Mouse (Mus musculus): ENCODE data around the gene Gm45711. TPM values are rescaled to one million over a fixed set of nuclear protein-coding genes. Genes with fewer than 3 reads are reported as not detected.
"Not testable (repeated sequence)": the region's sequence is repeated elsewhere in the genome, so short reads cannot be mapped to it uniquely, and the experiment has no call there.

Gm45711 gene
- polyA plus RNA-seq, 1 experiment from 2014 or later, result not detected

DNA sequence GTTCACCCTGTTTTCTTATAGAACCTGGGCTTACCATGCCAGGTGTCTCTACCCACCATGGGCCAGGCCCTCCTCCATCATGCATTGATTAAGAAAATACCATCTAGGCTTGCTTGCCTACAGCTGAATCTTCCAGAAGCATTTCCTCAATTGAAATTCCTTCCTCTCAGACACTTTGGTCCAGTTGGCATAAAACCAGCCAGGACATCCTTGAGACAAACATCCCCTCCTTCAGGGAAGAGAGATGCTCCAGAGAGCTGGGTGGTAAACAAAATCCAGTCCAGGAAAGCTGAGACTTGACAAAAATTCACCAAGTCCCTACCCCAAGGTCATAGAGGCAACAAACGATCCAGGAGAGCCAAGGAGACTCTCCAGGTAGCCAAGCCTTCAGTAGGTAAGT, 24.3 kb upstream of the Gm45711 start:
- H3K4me2 ChIP-seq (ENCODE audit: low read length), result no peak overlapping the region
- DNase-seq, result no peak
- 66% methylated on average over 1 of the region's 1 CpGs for WGBS
- no peak overlapping the region for H3K27ac ChIP-seq (replicated peaks; ENCODE audit: low read depth, low read length)
- H3K36me3 ChIP-seq (ENCODE audit: control insufficient read depth, insufficient read depth, low read length), result no peaks in the 10 kb centered on the region
- H3K4me1 ChIP-seq (ENCODE audit: control insufficient read depth, insufficient read depth, low read length), result no peaks in the 10 kb centered on the region
- ATAC-seq (ENCODE audit: low FRiP score, low TSS enrichment), result no peak
- no peaks in the 10 kb centered on the region for H3K27me3 ChIP-seq (ENCODE audit: control insufficient read depth, insufficient read depth, low read length)
- no peak overlapping the region for H3K9ac ChIP-seq (replicated peaks; ENCODE audit: low read length)
- H3K4me3 ChIP-seq (replicated peaks; ENCODE audit: low read depth, low read length), result no peak overlapping the region
- H3K9me3 ChIP-seq (ENCODE audit: control insufficient read depth, low read length), result no peaks in the 10 kb centered on the region

DNA sequence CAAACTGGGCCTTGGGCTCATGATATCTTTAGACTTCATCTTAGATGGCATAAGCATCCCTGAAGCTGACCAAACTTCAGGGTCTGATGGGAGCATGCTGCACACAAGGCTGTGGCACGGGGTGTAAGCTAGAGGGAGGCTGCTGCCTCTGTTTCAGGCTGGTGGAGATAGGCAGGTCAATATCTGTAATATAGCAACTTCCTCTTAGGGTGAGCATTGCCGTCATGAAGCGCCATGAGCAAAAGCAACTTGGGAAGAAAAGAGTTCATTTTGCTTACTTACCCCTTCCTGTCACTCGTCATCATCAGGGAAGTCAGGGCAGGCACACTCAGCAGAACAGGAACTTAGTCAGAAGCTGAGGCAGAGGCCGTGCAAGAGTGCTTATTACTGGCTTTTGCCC, 23.9 kb upstream of the Gm45711 start:
- Histone ChIP-seq H3K4me1 (ENCODE audit: control insufficient read depth, insufficient read depth, low read length) (no peaks in the 10 kb centered on the region), H3K4me3 (replicated peaks; ENCODE audit: low read depth, low read length) (no peak overlapping the region), H3K27ac (replicated peaks; ENCODE audit: low read depth, low read length) (no peak overlapping the region), H3K36me3 (ENCODE audit: control insufficient read depth, insufficient read depth, low read length) (no peaks in the 10 kb centered on the region), H3K9me3 (ENCODE audit: control insufficient read depth, low read length) (no peaks in the 10 kb centered on the region), H3K9ac (replicated peaks; ENCODE audit: low read length) (no peak overlapping the region), H3K27me3 (ENCODE audit: control insufficient read depth, insufficient read depth, low read length) (no peaks in the 10 kb centered on the region), H3K4me2 (ENCODE audit: low read length) (no peak overlapping the region)
- DNase-seq (no peak), ATAC-seq (ENCODE audit: low FRiP score, low TSS enrichment) (no peak)
- WGBS, result 80% methylated on average over 5 of the region's 5 CpGs

DNA sequence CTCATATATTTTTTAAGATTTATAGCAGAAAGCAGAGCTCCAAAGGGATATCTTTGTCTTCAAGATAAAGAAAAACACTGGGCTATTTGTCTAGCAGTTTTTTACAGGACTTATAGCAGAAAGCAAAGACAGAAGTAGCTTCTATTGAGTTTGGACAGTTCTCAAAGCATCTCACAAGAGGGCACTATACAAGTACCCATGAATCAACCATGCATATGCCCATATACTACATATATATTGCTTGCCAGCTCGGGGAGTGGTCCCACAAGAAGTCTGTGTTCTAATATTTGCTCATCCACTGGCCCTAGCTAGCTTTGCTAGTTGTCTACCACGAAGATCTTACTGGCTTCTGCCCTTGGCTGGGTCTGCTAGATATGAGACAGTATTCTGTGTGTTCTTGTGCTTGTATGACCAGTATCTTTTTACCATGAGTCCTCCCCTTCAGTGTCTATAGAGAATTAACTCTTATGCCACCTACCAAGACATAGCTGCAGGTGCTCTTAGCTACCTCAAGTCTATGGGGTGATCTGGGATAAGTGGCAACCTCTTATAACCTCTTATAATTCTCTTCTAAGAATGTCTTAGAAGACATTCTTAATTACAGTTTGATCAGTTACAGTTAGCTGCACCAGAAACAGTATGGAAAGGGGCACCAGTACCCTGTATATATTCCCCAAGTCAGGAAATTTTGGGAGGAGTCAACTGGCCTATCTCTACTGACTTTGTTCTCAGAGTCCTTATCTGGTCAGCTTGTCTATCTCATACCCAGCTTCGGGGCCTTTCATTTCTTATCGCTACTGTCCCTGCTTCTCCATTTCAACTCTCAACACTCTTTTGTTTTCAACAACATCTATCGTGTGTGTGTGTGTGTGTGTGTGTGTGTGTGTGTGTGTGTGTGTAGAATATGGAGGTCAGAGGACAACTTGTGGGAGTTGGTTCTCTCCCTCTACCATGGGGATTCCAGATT, 23.1 kb upstream of the Gm45711 start:
- DNase-seq (no peak), ATAC-seq (ENCODE audit: low FRiP score, low TSS enrichment) (no peak)
- Histone ChIP-seq H3K9me3 (ENCODE audit: control insufficient read depth, low read length) (no peaks in the 10 kb centered on the region), H3K4me3 (replicated peaks; ENCODE audit: low read depth, low read length) (no peak overlapping the region), H3K4me1 (ENCODE audit: control insufficient read depth, insufficient read depth, low read length) (no peaks in the 10 kb centered on the region), H3K4me2 (ENCODE audit: low read length) (no peak overlapping the region), H3K36me3 (ENCODE audit: control insufficient read depth, insufficient read depth, low read length) (no peaks in the 10 kb centered on the region), H3K27ac (replicated peaks; ENCODE audit: low read depth, low read length) (no peak overlapping the region), H3K9ac (replicated peaks; ENCODE audit: low read length) (no peak overlapping the region), H3K27me3 (ENCODE audit: control insufficient read depth, insufficient read depth, low read length) (no peaks in the 10 kb centered on the region)
- 81% methylated on average over 5 of the region's 5 CpGs for WGBS

DNA sequence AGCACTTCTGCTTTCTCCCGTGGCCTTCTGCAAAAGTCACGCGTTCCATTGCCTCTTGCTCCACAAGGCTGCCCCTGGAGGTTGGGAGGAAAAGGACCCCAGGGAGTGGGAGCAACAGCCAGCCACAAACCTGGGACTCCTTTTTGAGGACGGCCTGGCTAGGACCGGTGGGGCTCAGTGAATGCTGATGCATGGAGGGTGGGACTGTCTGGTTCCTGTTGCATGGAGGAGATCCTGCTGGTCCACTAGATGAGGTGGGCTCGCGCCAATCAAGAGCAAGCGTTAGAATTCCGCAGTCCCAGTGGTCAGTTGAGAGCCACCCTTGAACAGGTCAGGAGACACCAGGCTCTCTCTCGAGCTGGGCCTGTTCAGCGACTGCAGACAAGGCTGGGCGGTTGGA, 12.0 kb upstream of the Gm45711 start, which contains the start of gene Cmtm2b:
TSS of gene Cmtm2b (plus strand) at position 301 of the 400 bp plus-strand sequence.
- not testable (repeated sequence) for H3K9ac ChIP-seq (replicated peaks; ENCODE audit: low read length); H3K4me3 ChIP-seq (replicated peaks; ENCODE audit: low read depth, low read length)

DNA sequence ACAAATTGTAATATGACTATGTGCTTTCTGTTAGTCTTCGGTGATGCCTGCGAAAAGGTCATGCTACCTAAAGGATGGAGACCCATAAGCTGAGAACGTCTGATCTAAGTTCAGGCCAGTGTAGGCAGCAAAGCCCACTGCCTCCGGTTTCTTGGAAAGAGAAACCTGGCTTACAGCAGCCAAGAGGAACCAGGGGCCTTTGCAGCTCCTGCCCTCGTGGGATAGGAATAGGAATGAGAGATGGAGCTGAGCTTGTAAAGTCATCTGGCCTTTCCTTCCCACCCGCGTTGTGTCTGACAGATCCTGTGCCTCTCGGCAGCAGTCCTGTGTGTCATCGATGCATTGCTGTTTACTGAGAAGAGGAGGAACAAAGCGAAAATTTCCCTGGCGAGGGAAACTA, 11.4 kb upstream of the Gm45711 start, which contains the start of gene Gm11020:
TSS of gene Gm11020 (plus strand) at position 301 of the 400 bp plus-strand sequence.
- not testable (repeated sequence) for H3K4me2 ChIP-seq (ENCODE audit: low read length); H3K9me3 ChIP-seq (ENCODE audit: control insufficient read depth, low read length); H3K4me1 ChIP-seq (ENCODE audit: control insufficient read depth, insufficient read depth, low read length); ATAC-seq (ENCODE audit: low FRiP score, low TSS enrichment); H3K9ac ChIP-seq (replicated peaks; ENCODE audit: low read length); H3K36me3 ChIP-seq (ENCODE audit: control insufficient read depth, insufficient read depth, low read length); DNase-seq; H3K4me3 ChIP-seq (replicated peaks; ENCODE audit: low read depth, low read length); H3K27me3 ChIP-seq (ENCODE audit: control insufficient read depth, insufficient read depth, low read length); H3K27ac ChIP-seq (replicated peaks; ENCODE audit: low read depth, low read length)
- WGBS, result 87% methylated on average over 9 of the region's 11 CpGs

More for the DNA sequence above, 12.0 kb upstream of the Gm45711 start, which contains the start of gene Cmtm2b:
- not testable (repeated sequence) for H3K4me1 ChIP-seq (ENCODE audit: control insufficient read depth, insufficient read depth, low read length); H3K27me3 ChIP-seq (ENCODE audit: control insufficient read depth, insufficient read depth, low read length); H3K4me2 ChIP-seq (ENCODE audit: low read length); H3K9me3 ChIP-seq (ENCODE audit: control insufficient read depth, low read length); DNase-seq; ATAC-seq (ENCODE audit: low FRiP score, low TSS enrichment); H3K27ac ChIP-seq (replicated peaks; ENCODE audit: low read depth, low read length); H3K36me3 ChIP-seq (ENCODE audit: control insufficient read depth, insufficient read depth, low read length)
- WGBS, result 92% methylated on average over 12 of the region's 12 CpGs

DNA sequence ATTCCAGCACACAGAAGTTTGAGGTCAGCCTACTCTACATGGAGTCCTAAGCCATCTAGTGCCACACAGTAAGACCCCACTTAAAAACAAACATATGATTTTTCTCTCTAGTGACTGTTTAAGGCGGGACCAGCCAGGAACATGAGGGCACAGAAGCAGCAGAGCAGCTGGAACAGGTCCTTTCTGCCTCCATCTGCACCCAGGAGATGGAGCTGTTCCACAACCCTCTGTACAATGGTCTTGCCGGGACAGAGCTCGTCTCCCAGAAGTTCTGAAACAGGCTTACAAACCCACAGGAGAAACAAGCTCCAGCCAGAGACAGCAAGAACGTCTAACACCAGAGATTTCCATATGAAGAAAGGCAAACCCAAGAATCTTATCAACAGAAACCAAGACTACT, 3.4 kb upstream of the Gm45711 start:
- no peak for ATAC-seq (ENCODE audit: low FRiP score, low TSS enrichment)
- no peak for DNase-seq
- 76% methylated on average over 4 of the region's 4 CpGs for WGBS
- H3K36me3 ChIP-seq (ENCODE audit: control insufficient read depth, insufficient read depth, low read length), result no peaks in the 10 kb centered on the region
- no peak overlapping the region for H3K4me3 ChIP-seq (replicated peaks; ENCODE audit: low read depth, low read length)
- no peaks in the 10 kb centered on the region for H3K4me1 ChIP-seq (ENCODE audit: control insufficient read depth, insufficient read depth, low read length)
- H3K27ac ChIP-seq (replicated peaks; ENCODE audit: low read depth, low read length), result no peak overlapping the region
- no peaks in the 10 kb centered on the region for H3K27me3 ChIP-seq (ENCODE audit: control insufficient read depth, insufficient read depth, low read length)
- no peaks in the 10 kb centered on the region for H3K9me3 ChIP-seq (ENCODE audit: control insufficient read depth, low read length)
- H3K9ac ChIP-seq (replicated peaks; ENCODE audit: low read length), result no peak overlapping the region
- H3K4me2 ChIP-seq (ENCODE audit: low read length), result no peak overlapping the region

DNA sequence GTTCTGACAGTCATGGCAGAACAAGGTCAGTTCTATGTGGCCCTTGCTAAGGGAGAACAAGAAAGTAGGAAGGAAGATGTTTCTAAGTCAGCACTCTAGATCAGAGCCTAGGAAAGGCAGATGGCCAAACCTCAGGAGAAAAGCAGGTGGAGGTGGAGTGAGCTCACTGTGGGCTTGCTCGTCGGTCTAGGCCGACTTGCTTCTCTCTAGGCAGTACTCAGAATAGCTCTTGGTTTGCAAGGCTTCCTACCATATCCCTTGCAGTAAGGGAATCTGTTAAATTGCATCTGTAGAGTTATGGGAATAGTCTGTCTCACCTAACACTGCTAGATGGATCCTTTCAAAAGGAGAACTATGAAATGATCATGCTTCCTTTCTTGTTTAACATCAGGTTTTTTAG, 2.1 kb upstream of the Gm45711 start:
- H3K9ac ChIP-seq (replicated peaks; ENCODE audit: low read length); H3K36me3 ChIP-seq (ENCODE audit: control insufficient read depth, insufficient read depth, low read length); H3K4me2 ChIP-seq (ENCODE audit: low read length); H3K27ac ChIP-seq (replicated peaks; ENCODE audit: low read depth, low read length); H3K9me3 ChIP-seq (ENCODE audit: control insufficient read depth, low read length); H3K4me3 ChIP-seq (replicated peaks; ENCODE audit: low read depth, low read length); ATAC-seq (ENCODE audit: low FRiP score, low TSS enrichment); H3K27me3 ChIP-seq (ENCODE audit: control insufficient read depth, insufficient read depth, low read length); DNase-seq; H3K4me1 ChIP-seq (ENCODE audit: control insufficient read depth, insufficient read depth, low read length): not testable (repeated sequence)
- WGBS, result 90% methylated on average over 3 of the region's 3 CpGs

DNA sequence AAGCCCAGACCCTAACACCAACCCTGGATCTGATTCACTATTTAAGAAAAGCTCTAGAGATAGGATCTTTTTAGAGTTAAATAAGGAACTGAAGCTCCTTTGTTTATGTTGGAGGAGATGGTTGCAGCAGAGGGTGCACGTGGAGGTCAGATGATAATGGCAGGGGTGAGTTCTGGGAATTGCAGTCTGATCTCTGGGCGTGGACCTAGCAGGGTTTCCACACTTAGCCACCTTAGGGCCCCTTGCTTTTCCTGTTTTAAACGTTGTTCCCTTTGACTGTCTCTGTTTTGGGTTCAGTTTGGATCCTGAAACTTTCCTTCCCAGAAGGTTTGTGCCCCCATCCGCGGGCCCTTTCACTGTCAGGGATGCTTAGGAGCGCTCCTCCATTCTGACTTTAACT, 1.5 kb downstream of the Gm45711 start:
- DNase-seq; H3K9ac ChIP-seq (replicated peaks; ENCODE audit: low read length); H3K27me3 ChIP-seq (ENCODE audit: control insufficient read depth, insufficient read depth, low read length); H3K4me2 ChIP-seq (ENCODE audit: low read length); H3K4me3 ChIP-seq (replicated peaks; ENCODE audit: low read depth, low read length); H3K36me3 ChIP-seq (ENCODE audit: control insufficient read depth, insufficient read depth, low read length); H3K27ac ChIP-seq (replicated peaks; ENCODE audit: low read depth, low read length); H3K4me1 ChIP-seq (ENCODE audit: control insufficient read depth, insufficient read depth, low read length); H3K9me3 ChIP-seq (ENCODE audit: control insufficient read depth, low read length); ATAC-seq (ENCODE audit: low FRiP score, low TSS enrichment): not testable (repeated sequence)
- WGBS, result 68% methylated on average over 6 of the region's 6 CpGs

DNA sequence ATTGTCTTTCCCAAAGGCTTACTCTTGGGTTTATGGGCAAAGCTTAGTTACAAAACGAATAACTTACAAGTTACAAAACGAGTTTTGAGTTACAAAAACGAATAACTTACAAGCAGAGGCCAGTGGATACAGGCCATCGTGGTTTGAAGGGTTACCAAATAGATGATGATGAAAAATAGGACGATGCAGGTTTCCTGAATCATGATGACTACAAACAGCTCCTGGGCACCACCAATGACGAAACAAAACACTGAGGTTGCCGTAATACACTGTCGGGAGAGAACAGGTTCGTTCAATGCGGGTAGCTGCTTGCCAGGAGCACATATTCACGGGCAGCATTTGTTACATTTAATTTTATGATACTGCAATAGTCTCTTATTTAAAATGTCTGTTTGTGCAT, 4.9 kb downstream of the Gm45711 start:
- peaks cover 7% of the 10 kb centered on the region; the same call in 1 of the 2 replicates for H3K4me1 ChIP-seq (ENCODE audit: control insufficient read depth, insufficient read depth, low read length)
- no peak overlapping the region for H3K4me3 ChIP-seq (replicated peaks; ENCODE audit: low read depth, low read length)
- no peaks in the 10 kb centered on the region for H3K36me3 ChIP-seq (ENCODE audit: control insufficient read depth, insufficient read depth, low read length)
- ATAC-seq (ENCODE audit: low FRiP score, low TSS enrichment) (no peak), DNase-seq (no peak)
- no peaks in the 10 kb centered on the region for H3K9me3 ChIP-seq (ENCODE audit: control insufficient read depth, low read length)
- no peaks in the 10 kb centered on the region for H3K27me3 ChIP-seq (ENCODE audit: control insufficient read depth, insufficient read depth, low read length)
- H3K9ac ChIP-seq (replicated peaks; ENCODE audit: low read length), result no peak overlapping the region
- H3K27ac ChIP-seq (replicated peaks; ENCODE audit: low read depth, low read length), result no peak overlapping the region
- no peak overlapping the region for H3K4me2 ChIP-seq (ENCODE audit: low read length)
- 88% methylated on average over 11 of the region's 11 CpGs for WGBS
